Mouse (Mus musculus) ovary, postnatal 36 days (tissue): ENCODE results near the gene Pkp2.
A peak's percentile ranks its signal among the peaks of the same experiment; 100 is the strongest.

Experiments used
- DNase-seq: peaks from one replicate; pipeline ENCODE4 v3.0.0; 2022; ENCODE audit warnings: low spot score, mixed read lengths

Gene Pkp2

GRCm38 (mm10) chr16:16261481-16261880 lies 48.4 kb downstream of the Pkp2 start:
- no peak for DNase-seq

GRCm38 (mm10) chr16:16262436-16262835 lies 49.3 kb downstream of the Pkp2 start:
- no peak for DNase-seq

GRCm38 (mm10) chr16:16272978-16273377 lies 59.9 kb downstream of the Pkp2 start:
- DNase-seq: no peak

- no peak for DNase-seq
Observed at GRCm38 (mm10) chr16:16273752-16274151, 60.6 kb downstream of the Pkp2 start.

GRCm38 (mm10) chr16:16302369-16303137 lies 89.4 kb downstream of the Pkp2 start, which contains the start of gene Yars2:
Gene Yars2, plus strand, starts transcription at chr16:16302965.
- peak; percentile 91 for DNase-seq

GRCm38 (mm10) chr16:16303138-16303827 lies 90.2 kb downstream of the Pkp2 start:
- peak; percentile 55 for DNase-seq

GRCm38 (mm10) chr16:16303888-16304287 lies 90.8 kb downstream of the Pkp2 start:
- no peak for DNase-seq

GRCm38 (mm10) chr16:16311319-16311718 lies 98.2 kb downstream of the Pkp2 start:
- no peak for DNase-seq
